In the genomic region with DNA sequence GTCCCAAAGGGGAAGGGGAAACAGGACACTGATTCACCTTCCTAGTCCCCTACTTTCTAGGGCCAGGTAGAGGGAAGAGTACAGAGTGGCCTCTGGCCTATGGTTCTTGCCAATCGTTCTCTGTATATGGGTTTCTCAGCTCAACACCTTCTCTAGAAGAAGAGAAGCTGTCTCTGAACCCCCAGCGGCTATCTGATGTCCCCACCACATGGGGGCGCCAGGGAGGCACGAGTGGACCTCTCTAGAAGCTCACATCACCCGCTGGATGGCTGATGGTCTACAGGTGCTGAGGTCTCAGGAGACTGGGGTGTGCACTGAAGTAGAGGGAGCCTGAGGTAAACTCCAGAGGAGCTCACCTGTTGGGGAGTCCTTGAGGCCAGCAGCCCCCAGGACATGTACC, we compare ENCODE assay signal across 8 mouse cellular contexts. TPM values are rescaled to one million over a fixed set of nuclear protein-coding genes. Genes with fewer than 3 reads are reported as not detected.
DNase-seq lines count a peak whose midpoint lies in the region; ATAC-seq lines count a peak whose summit lies in the region.

No protein-coding gene starts in this region.

- peaks cover 19% of the 10 kb centered on the region; the same call in 1 of the 2 replicates for H3K36me3 ChIP-seq in kidney, embryonic 15.5 days

- H3K4me3 ChIP-seq in kidney, embryonic 15.5 days (replicated peaks) = no peak overlapping the region

- H3K9me3 ChIP-seq in kidney, embryonic 15.5 days (replicated peaks) = no peaks in the 10 kb centered on the region

- no peak overlapping the region for H3K9ac ChIP-seq in kidney, embryonic 15.5 days

- no peaks in the 10 kb centered on the region for H3K27me3 ChIP-seq in kidney, embryonic 15.5 days

- WGBS in kidney, embryonic 15.5 days = 30% methylated on average over 5 of the region's 5 CpGs

- DNase-seq in kidney, adult 18-20 months = peak; percentile 59
- DNase-seq in ES-CJ7 (ENCODE audit: low read depth, low spot score) = peak; percentile 54
- peak; percentile 48 for DNase-seq in c-Kit-positive CD71-positive TER-119-negative erythroid progenitor cells, embryonic 14.5 days (ENCODE audit: low read depth)
- peak; percentile 53 for DNase-seq in lung, postnatal 10 days
- DNase-seq in layer of hippocampus, postnatal 14 days (ENCODE audit: low spot score in 2 of 2) = no peak
- DNase-seq in left cerebral cortex, postnatal 14 days (ENCODE audit: low spot score in 2 of 2) = no peak
- no peak for DNase-seq in layer of hippocampus, adult 8-10 months (ENCODE audit: low spot score in 2 of 2)

- H3K4me2 ChIP-seq in kidney, embryonic 15.5 days = no peak overlapping the region

- H3K4me1 ChIP-seq in kidney, embryonic 15.5 days = peaks cover 2% of the 10 kb centered on the region; the same call in 1 of the 2 replicates

- intact Hi-C loops in left cerebral cortex, postnatal 14 days (cut with DNase I) = no loop called here

- no peak for ATAC-seq in kidney, embryonic 15.5 days (replicated peaks; ENCODE audit: low FRiP score)

- no peak overlapping the region for H3K27ac ChIP-seq in kidney, embryonic 15.5 days

RNA-seq across cellular contexts. Expression of a gene that starts 6.1 kb away (rescaled TPM):
- polyA plus RNA-seq in kidney, embryonic 15.5 days (2015; fragmentation: Nextera tagmentation; extraction: Ambion mirVana) = 14.4 and 15.4 TPM in 2 replicates
- 10 to 100 TPM; 13.5 to 14.4 TPM for total RNA-seq in layer of hippocampus, postnatal 14 days (2021)
- 10 to 100 TPM; 12.4 to 13.7 TPM for total RNA-seq in left cerebral cortex, postnatal 14 days (2021)
- 10 to 100 TPM; 11.1 to 15.0 (median 13.2) TPM for total RNA-seq in layer of hippocampus, adult 8-10 months (2022)

RNA-seq across cellular contexts. Expression of a gene that starts 19.8 kb away (rescaled TPM):
- 0.39 and 0.60 TPM in 2 replicates for polyA plus RNA-seq in kidney, embryonic 15.5 days (2015; fragmentation: Nextera tagmentation; extraction: Ambion mirVana)
- total RNA-seq in layer of hippocampus, postnatal 14 days (2021) = 1 to 10 TPM; 1.1 to 1.5 TPM
- under 1 TPM; 0.66 to 0.79 TPM for total RNA-seq in left cerebral cortex, postnatal 14 days (2021)
- 1 to 10 TPM in 3 of 4 experiments, under 1 TPM in 1; 0.92 to 1.3 (median 1.1) TPM for total RNA-seq in layer of hippocampus, adult 8-10 months (2022)

RNA-seq across cellular contexts. Expression of a gene that starts 52.6 kb away (rescaled TPM):
- 12.7 and 14.1 TPM in 2 replicates for polyA plus RNA-seq in kidney, embryonic 15.5 days (2015; fragmentation: Nextera tagmentation; extraction: Ambion mirVana)
- 10 to 100 TPM; 57.0 to 58.9 TPM for total RNA-seq in layer of hippocampus, postnatal 14 days (2021)
- total RNA-seq in left cerebral cortex, postnatal 14 days (2021) = 10 to 100 TPM; 37.3 to 41.4 TPM
- 10 to 100 TPM; 37.9 to 46.5 (median 40.4) TPM for total RNA-seq in layer of hippocampus, adult 8-10 months (2022)

Comparison
In these comparisons a context has a peak if more than half of its experiments do, and no peak if none do; other contexts are left out.
1. DNase-seq: peak in kidney, adult 18-20 months (single experiment), ES-CJ7 (single experiment), c-Kit-positive CD71-positive TER-119-negative erythroid progenitor cells, embryonic 14.5 days (single experiment) and lung, postnatal 10 days (single experiment); none in layer of hippocampus, postnatal 14 days (0 of 2), left cerebral cortex, postnatal 14 days (0 of 2) and layer of hippocampus, adult 8-10 months (0 of 2).